In genomic region chr5:120833335-120834280, GRCm38 (mm10) we compare ENCODE assay signal across 14 mouse cellular contexts. TPM values are rescaled to one million over a fixed set of nuclear protein-coding genes. Genes with fewer than 3 reads are reported as not detected.
DNase-seq lines count a peak whose midpoint lies in the region; ATAC-seq and TF ChIP-seq lines count a peak whose summit lies in the region.
"Had no signal": no experiment of that assay in that cellular context is flagged by ENCODE, and none has a peak within 500 bp of the region (broad histone marks: within the 10 kb centered on the region; RNA-seq: fewer than 3 reads in every experiment).

No protein-coding gene starts in this region.

- TF ChIP-seq CTCF in brain, embryonic 14.5 days (IDR thresholded peaks at IDR 0.05; ENCODE audit: borderline replicate concordance, extremely low read depth, insufficient read depth, insufficient read length) = no peak

- H3K36me3 ChIP-seq in hindbrain, embryonic 12.5 days = no peaks in the 10 kb centered on the region
- H3K36me3 ChIP-seq in midbrain, embryonic 12.5 days = no peaks in the 10 kb centered on the region
- H3K36me3 ChIP-seq: liver, embryonic 13.5 days had no signal

- H3K9ac ChIP-seq in hindbrain, embryonic 12.5 days = no peak overlapping the region
- H3K9ac ChIP-seq in midbrain, embryonic 12.5 days (replicated peaks) = 0 out of 2 replicates have a peak overlapping the region, but pooled peaks have one; percentile 37
- H3K9ac ChIP-seq: liver, embryonic 13.5 days had no signal

- H3K4me1 ChIP-seq in hindbrain, embryonic 12.5 days = peaks cover 8% of the 10 kb centered on the region; the same call in 1 of the 2 replicates
- H3K4me1 ChIP-seq in midbrain, embryonic 12.5 days = peaks cover 11% of the 10 kb centered on the region
- H3K4me1 ChIP-seq: liver, embryonic 13.5 days had no signal

- 17% methylated on average over 17 of the region's 17 CpGs for WGBS in hindbrain, embryonic 12.5 days
- WGBS in midbrain, embryonic 12.5 days = 12% methylated on average over 17 of the region's 17 CpGs

- TF ChIP-seq POLR2A in brain, embryonic 14.5 days (IDR thresholded peaks at IDR 0.05; ENCODE audit: borderline replicate concordance, extremely low read depth, insufficient read depth, insufficient read length, poor library complexity, severe bottlenecking) = no peak

- no peaks in the 10 kb centered on the region for H3K9me3 ChIP-seq in hindbrain, embryonic 12.5 days (replicated peaks)
- H3K9me3 ChIP-seq in midbrain, embryonic 12.5 days = no peaks in the 10 kb centered on the region
- H3K9me3 ChIP-seq: liver, embryonic 13.5 days had no signal

- no peak for ATAC-seq in hindbrain, embryonic 12.5 days (ENCODE audit: low FRiP score)
- ATAC-seq in midbrain, embryonic 12.5 days (ENCODE audit: low FRiP score, low read depth) = no peak
- ATAC-seq in megakaryocyte progenitor cell, adult 5-6 weeks (replicated peaks; ENCODE audit: poor library complexity) = no peak
- ATAC-seq: CD4-positive, CD25-positive, alpha-beta regulatory T cell, adult 4 months had no signal

- H3K27ac ChIP-seq in hindbrain, embryonic 12.5 days = no peak overlapping the region
- peak overlapping the region; percentile 39 for H3K27ac ChIP-seq in midbrain, embryonic 12.5 days (replicated peaks)
- H3K27ac ChIP-seq: liver, embryonic 13.5 days had no signal

- no peak overlapping the region for H3K4me3 ChIP-seq in hindbrain, embryonic 12.5 days
- no peak overlapping the region for H3K4me3 ChIP-seq in midbrain, embryonic 12.5 days
- H3K4me3 ChIP-seq: liver, embryonic 13.5 days had no signal

- DNase-seq in ES-CJ7 (ENCODE audit: low read depth, low spot score) = peak; percentile 82
- DNase-seq in brain, embryonic 14.5 days (ENCODE audit: low read depth) = peak; percentile 69
- DNase-seq in ovary, postnatal 14 days (ENCODE audit: low spot score) = no peak
- no peak for DNase-seq in lung, postnatal 25 days (ENCODE audit: low spot score)
- DNase-seq: liver, embryonic 13.5 days; thymus, adult 18-20 months had no signal

- H3K4me2 ChIP-seq in hindbrain, embryonic 12.5 days (replicated peaks) = peak overlapping the region; percentile 17; the same call in 1 of the 2 replicates
- H3K4me2 ChIP-seq in midbrain, embryonic 12.5 days (replicated peaks) = peak overlapping the region; percentile 30
- H3K4me2 ChIP-seq: liver, embryonic 13.5 days had no signal

- peaks cover 23% of the 10 kb centered on the region; the same call in 1 of the 2 replicates for H3K27me3 ChIP-seq in hindbrain, embryonic 12.5 days
- H3K27me3 ChIP-seq in midbrain, embryonic 12.5 days = 0 out of 2 replicates have a peak, but pooled peaks cover 4% of the 10 kb centered on the region

RNA-seq across cellular contexts. Expression of gene Oas1f, which starts 13.6 kb away (rescaled TPM):
- polyA plus RNA-seq in brain, embryonic 14.5 days (2012; rRNA removed) = not detected in 2 replicates
- polyA plus RNA-seq in hindbrain, embryonic 12.5 days (2016; fragmentation: Nextera tagmentation; extraction: Ambion mirVana) = not detected in 2 replicates
- polyA plus RNA-seq in midbrain, embryonic 12.5 days (2016; fragmentation: Nextera tagmentation; extraction: Ambion mirVana) = not detected in 2 replicates
- total RNA-seq in megakaryocyte progenitor cell, adult 5-6 weeks (2015) = not detected in 2 replicates
- total RNA-seq in megakaryocyte progenitor cell, adult 5-6 weeks (2017) = not detected in 2 replicates
- total RNA-seq: layer of hippocampus, adult 18-20 months; left cerebral cortex, postnatal 25 days had no signal
- polyA plus RNA-seq: CD4-positive, CD25-positive, alpha-beta regulatory T cell, adult 4 months; cortical plate, adult 2 months; liver, embryonic 13.5 days; spleen, adult 2 months had no signal

RNA-seq across cellular contexts. Expression of gene Oas1c, which starts 21.3 kb away (rescaled TPM):
- polyA plus RNA-seq in brain, embryonic 14.5 days (2012; rRNA removed) = 0.40 and 0.56 TPM in 2 replicates
- polyA plus RNA-seq in hindbrain, embryonic 12.5 days (2016; fragmentation: Nextera tagmentation; extraction: Ambion mirVana) = 0.42 and 0.62 TPM in 2 replicates
- polyA plus RNA-seq in midbrain, embryonic 12.5 days (2016; fragmentation: Nextera tagmentation; extraction: Ambion mirVana) = 0.16 and 0.27 TPM in 2 replicates
- total RNA-seq in megakaryocyte progenitor cell, adult 5-6 weeks (2015) = 0.83 and 1.6 TPM in 2 replicates
- 2.4 and 6.3 TPM in 2 replicates for total RNA-seq in megakaryocyte progenitor cell, adult 5-6 weeks (2017)

RNA-seq across cellular contexts. Expression of gene Oas1h, which starts 27.6 kb away (rescaled TPM):
- not detected in 2 replicates for polyA plus RNA-seq in brain, embryonic 14.5 days (2012; rRNA removed)
- polyA plus RNA-seq in hindbrain, embryonic 12.5 days (2016; fragmentation: Nextera tagmentation; extraction: Ambion mirVana) = not detected in 2 replicates
- not detected in 2 replicates for polyA plus RNA-seq in midbrain, embryonic 12.5 days (2016; fragmentation: Nextera tagmentation; extraction: Ambion mirVana)
- total RNA-seq in megakaryocyte progenitor cell, adult 5-6 weeks (2015) = not detected in 2 replicates
- not detected in 2 replicates for total RNA-seq in megakaryocyte progenitor cell, adult 5-6 weeks (2017)
- total RNA-seq: layer of hippocampus, adult 18-20 months; left cerebral cortex, postnatal 25 days had no signal
- polyA plus RNA-seq: CD4-positive, CD25-positive, alpha-beta regulatory T cell, adult 4 months; cortical plate, adult 2 months; liver, embryonic 13.5 days; spleen, adult 2 months had no signal

RNA-seq across cellular contexts. Expression of gene Oas1e, which starts 38.3 kb away (rescaled TPM):
- 0.10 and 0.19 TPM in 2 replicates for polyA plus RNA-seq in brain, embryonic 14.5 days (2012; rRNA removed)
- 0.26 and 0.36 TPM in 2 replicates for polyA plus RNA-seq in hindbrain, embryonic 12.5 days (2016; fragmentation: Nextera tagmentation; extraction: Ambion mirVana)
- not detected in 2 replicates for polyA plus RNA-seq in midbrain, embryonic 12.5 days (2016; fragmentation: Nextera tagmentation; extraction: Ambion mirVana)
- total RNA-seq in megakaryocyte progenitor cell, adult 5-6 weeks (2015) = not detected in 2 replicates
- not detected in 2 replicates for total RNA-seq in megakaryocyte progenitor cell, adult 5-6 weeks (2017)
- total RNA-seq: layer of hippocampus, adult 18-20 months; left cerebral cortex, postnatal 25 days had no signal
- polyA plus RNA-seq: CD4-positive, CD25-positive, alpha-beta regulatory T cell, adult 4 months; cortical plate, adult 2 months; liver, embryonic 13.5 days had no signal

RNA-seq across cellular contexts. Expression of gene Oas1g, which starts 53.8 kb away (rescaled TPM):
- polyA plus RNA-seq in brain, embryonic 14.5 days (2012; rRNA removed) = 0.10 and 0.16 TPM in 2 replicates
- polyA plus RNA-seq in hindbrain, embryonic 12.5 days (2016; fragmentation: Nextera tagmentation; extraction: Ambion mirVana) = not detected in 2 replicates
- 0.22 and 0.43 TPM in 2 replicates for polyA plus RNA-seq in midbrain, embryonic 12.5 days (2016; fragmentation: Nextera tagmentation; extraction: Ambion mirVana)
- 0.54 and 1.6 TPM in 2 replicates for total RNA-seq in megakaryocyte progenitor cell, adult 5-6 weeks (2015)
- total RNA-seq in megakaryocyte progenitor cell, adult 5-6 weeks (2017) = 0.91 and 2.4 TPM in 2 replicates
- total RNA-seq: layer of hippocampus, adult 18-20 months had no signal

Comparison
In these comparisons a context has a peak if more than half of its experiments do, and no peak if none do; other contexts are left out.
1. DNase-seq: peak in ES-CJ7 (single experiment) and brain, embryonic 14.5 days (single experiment); none in ovary, postnatal 14 days (single experiment) and lung, postnatal 25 days (single experiment).